Mouse (Mus musculus) liver, adult 2 months (tissue): ENCODE measurements around the gene Atp10a. TPM values are rescaled to one million over a fixed set of nuclear protein-coding genes. Genes with fewer than 3 reads are reported as not detected.

Experiments used
- DNase-seq: peaks from one replicate; pipeline ENCODE4 v3.0.0-alpha.2; 2011; ENCODE audit warnings: low read depth, low spot score; ENCODE audit errors: extremely low read depth
- H3K27ac ChIP-seq: fragments of 200-500 bp; replicated peaks from 2 replicates; pipeline ENCODE4 v1.5.1; 2012; ENCODE audit warnings: low read depth, mild to moderate bottlenecking, control low read depth, inconsistent platforms, low read length; ENCODE audit not compliant: insufficient read depth
- H3K27me3 ChIP-seq: fragments of 200-500 bp; 2 replicates; pipeline ENCODE4 v1.6.1; 2012; ENCODE audit warnings: mild to moderate bottlenecking, moderate library complexity, low read length, inconsistent platforms; ENCODE audit not compliant: control insufficient read depth, insufficient read depth
- H3K36me3 ChIP-seq: fragments of 200-500 bp; 2 replicates; pipeline ENCODE4 v1.6.1; 2012; ENCODE audit warnings: low read length, inconsistent platforms; ENCODE audit not compliant: control insufficient read depth, insufficient read depth
- H3K4me1 ChIP-seq: fragments of 200-500 bp; 2 replicates; pipeline ENCODE4 v1.6.1; 2011; ENCODE audit warnings: low read length; ENCODE audit not compliant: control insufficient read depth, insufficient read depth
- H3K4me3 ChIP-seq: fragments of 200-500 bp; 2 replicates; pipeline ENCODE4 v1.5.1; 2011; ENCODE audit warnings: low read depth, mild to moderate bottlenecking, control low read depth, low read length, moderate library complexity; ENCODE audit not compliant: insufficient read depth
- H3K79me2 ChIP-seq: fragments of 200-500 bp; 2 replicates; pipeline ENCODE4 v1.6.1; 2012; ENCODE audit warnings: inconsistent platforms, mild to moderate bottlenecking, low read length, moderate library complexity; ENCODE audit not compliant: control insufficient read depth, insufficient read depth
- H3K9ac ChIP-seq: fragments of 200-500 bp; 2 replicates; pipeline ENCODE4 v1.6.1; 2012; ENCODE audit warnings: low read depth, mild to moderate bottlenecking, control low read depth, inconsistent platforms, low read length
- CTCF ChIP-seq: fragments of 200-500 bp; IDR thresholded peaks from 2 replicates; pipeline ENCODE4 v1.5.1; 2011; ENCODE audit warnings: low read depth, low read length, control low read depth
- POLR2A ChIP-seq: fragments of 200-500 bp; IDR thresholded peaks from 2 replicates; pipeline ENCODE4 v1.6.1; 2011; ENCODE audit warnings: low read length, control low read depth; ENCODE audit not compliant: insufficient read depth; ENCODE audit errors: extremely low read depth
- WGBS: fragments of 180-500 bp; shearing (Covaris S2); methylation state at CpG from one replicate; pipeline ENCODE4 v1.1.7; 2018; 5-methylcytosine and 5-hydroxymethylcytosine counted together
- polyA plus RNA-seq: library from polyadenylated mRNA; depleted of rRNA; stranded (reverse); fragments of >200 nt; gene quantifications from 2 replicates; pipeline ENCODE4 v1.2.3, GENCODE M21; 2012
- total RNA-seq: library from RNA; depleted of rRNA; stranded (reverse); fragments of >200 nt; gene quantifications from 2 replicates; pipeline ENCODE4 v1.2.3, GENCODE M21; 2014

Gene Atp10a
- total and polyA plus RNA-seq, 2 experiments = 0.35 to 0.46 TPM

GRCm38 (mm10) chr7:58767257-58767656 is 111.3 kb downstream of the Atp10a start:
- no peak for TF ChIP-seq CTCF
- no peak for TF ChIP-seq POLR2A
- Histone ChIP-seq H3K27me3 (no peaks in the 10 kb centered on the region), H3K4me3 (no peak overlapping the region), H3K36me3 (no peaks in the 10 kb centered on the region), H3K79me2 (no peaks in the 10 kb centered on the region), H3K4me1 (no peaks in the 10 kb centered on the region), H3K9ac (no peak overlapping the region), H3K27ac (no peak overlapping the region)
- 82% methylated on average over 6 of the region's 6 CpGs for WGBS
- DNase-seq = no peak

DNA sequence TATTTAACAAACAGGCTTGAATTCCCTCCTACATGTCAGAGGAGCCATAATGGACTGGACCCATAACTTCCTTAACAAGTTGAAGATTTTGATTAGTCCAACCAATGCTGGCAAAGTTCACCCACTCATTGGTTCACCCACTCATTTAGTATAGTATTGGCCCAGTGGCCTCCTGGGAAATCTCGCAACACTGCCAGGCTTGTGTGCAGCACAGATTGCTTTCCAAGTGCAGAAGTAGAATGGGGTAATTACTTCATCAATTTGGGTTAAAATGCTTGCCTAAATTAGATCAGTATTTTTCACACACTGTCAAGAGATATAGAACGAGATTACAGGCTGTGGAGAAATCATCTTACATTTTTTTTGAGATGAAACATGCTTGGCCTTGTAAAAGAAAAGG is 112.3 kb downstream of the Atp10a start:
- no peaks in the 10 kb centered on the region for H3K79me2 ChIP-seq
- H3K9ac ChIP-seq = no peak overlapping the region
- H3K27ac ChIP-seq = no peak overlapping the region
- no peaks in the 10 kb centered on the region for H3K27me3 ChIP-seq
- H3K36me3 ChIP-seq = no peaks in the 10 kb centered on the region
- H3K4me1 ChIP-seq = no peaks in the 10 kb centered on the region
- no peak for DNase-seq
- H3K4me3 ChIP-seq = no peak overlapping the region
- TF ChIP-seq CTCF (no peak), POLR2A (no peak)
- 70% methylated on average over 2 of the region's 2 CpGs for WGBS

- TF ChIP-seq CTCF (peak; percentile 37; the same call in 1 of the 2 replicates), POLR2A (no peak)
- no peak overlapping the region for H3K9ac ChIP-seq
- H3K4me1 ChIP-seq = no peaks in the 10 kb centered on the region
- no peaks in the 10 kb centered on the region for H3K79me2 ChIP-seq
- DNase-seq = peak; percentile 8
- no peaks in the 10 kb centered on the region for H3K27me3 ChIP-seq
- WGBS = 73% methylated on average over 3 of the region's 3 CpGs
- no peaks in the 10 kb centered on the region for H3K36me3 ChIP-seq
- no peak overlapping the region for H3K27ac ChIP-seq
- H3K4me3 ChIP-seq = no peak overlapping the region
Observed at GRCm38 (mm10) chr7:58770254-58770653, 114.3 kb downstream of the Atp10a start.

GRCm38 (mm10) chr7:58772048-58772690 is 116.2 kb downstream of the Atp10a start:
- Histone ChIP-seq H3K27me3 (no peaks in the 10 kb centered on the region), H3K27ac (no peak overlapping the region), H3K79me2 (no peaks in the 10 kb centered on the region), H3K36me3 (no peaks in the 10 kb centered on the region), H3K4me3 (no peak overlapping the region), H3K9ac (no peak overlapping the region), H3K4me1 (no peaks in the 10 kb centered on the region)
- TF ChIP-seq POLR2A (no peak), CTCF (no peak)
- WGBS = 85% methylated on average over 6 of the region's 6 CpGs
- DNase-seq = no peak

DNA sequence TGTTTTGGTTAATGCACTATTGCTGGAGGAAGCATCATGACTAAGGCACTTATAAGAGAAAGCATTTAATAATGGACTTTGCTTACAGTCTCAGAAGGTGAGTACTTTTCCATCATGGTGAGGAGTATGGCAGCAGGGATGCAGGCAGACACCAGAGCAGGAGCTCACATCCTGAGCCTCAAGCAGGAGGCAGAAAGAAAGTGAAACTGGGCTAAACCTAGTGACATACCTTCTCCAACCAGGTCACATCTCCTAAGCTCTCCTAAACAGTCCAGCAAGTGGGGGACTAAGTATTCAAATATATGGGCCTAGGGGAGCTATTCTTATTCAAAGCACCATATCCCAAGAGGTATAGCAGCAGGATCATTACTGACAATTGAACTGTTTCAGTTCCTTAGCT is 123.2 kb downstream of the Atp10a start:
- Histone ChIP-seq H3K4me1 (no peaks in the 10 kb centered on the region), H3K27ac (no peak overlapping the region)
- TF ChIP-seq POLR2A (no peak), CTCF (no peak)

DNA sequence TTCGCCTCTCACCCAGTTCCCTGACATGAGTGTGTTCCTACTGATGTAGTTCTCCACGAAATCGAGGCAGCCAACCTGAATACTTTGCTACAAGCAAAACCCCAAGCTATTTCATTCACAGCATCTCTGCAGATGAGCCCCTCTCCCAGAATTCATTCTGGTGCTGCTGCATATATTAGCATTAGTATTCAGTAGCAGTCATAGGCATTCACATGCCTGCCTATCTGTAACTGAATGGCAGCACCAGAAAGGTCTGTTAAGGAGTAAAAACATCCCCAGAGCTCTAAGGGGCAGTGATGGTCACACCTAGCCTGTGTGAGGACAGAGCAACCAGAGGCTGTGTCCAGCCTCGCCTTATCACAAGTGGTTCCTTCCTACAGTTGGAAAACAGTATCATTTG is 131.0 kb downstream of the Atp10a start:
- H3K9ac ChIP-seq = no peak overlapping the region
- H3K79me2 ChIP-seq = no peaks in the 10 kb centered on the region
- no peak for DNase-seq
- no peaks in the 10 kb centered on the region for H3K27me3 ChIP-seq
- no peak overlapping the region for H3K4me3 ChIP-seq
- WGBS = 89% methylated on average over 4 of the region's 4 CpGs
- no peaks in the 10 kb centered on the region for H3K4me1 ChIP-seq
- TF ChIP-seq CTCF (no peak), POLR2A (no peak)
- H3K27ac ChIP-seq = no peak overlapping the region
- no peaks in the 10 kb centered on the region for H3K36me3 ChIP-seq

More for the DNA sequence above, 123.2 kb downstream of the Atp10a start:
- Histone ChIP-seq H3K36me3 (no peaks in the 10 kb centered on the region), H3K9ac (no peak overlapping the region), H3K79me2 (no peaks in the 10 kb centered on the region), H3K4me3 (no peak overlapping the region), H3K27me3 (no peaks in the 10 kb centered on the region)
- DNase-seq = no peak
